Mouse (Mus musculus): Measurements from ENCODE around the gene Dhrs1.

- TF ChIP-seq CTCF (IDR thresholded peaks at IDR 0.05; ENCODE audit: control insufficient read depth, insufficient read depth, low read length) (no peak), POLR2A (IDR thresholded peaks at IDR 0.05; ENCODE audit: borderline replicate concordance, control insufficient read depth, low read depth, low read length) (no peak)
Measured at GRCm38 (mm10) chr14:55723433-55723832, 22.1 kb downstream of the Dhrs1 start.

Data from bone marrow, adult 2 months (tissue).